ENCODE assay signal across 8 mouse cellular contexts in the genomic region with DNA sequence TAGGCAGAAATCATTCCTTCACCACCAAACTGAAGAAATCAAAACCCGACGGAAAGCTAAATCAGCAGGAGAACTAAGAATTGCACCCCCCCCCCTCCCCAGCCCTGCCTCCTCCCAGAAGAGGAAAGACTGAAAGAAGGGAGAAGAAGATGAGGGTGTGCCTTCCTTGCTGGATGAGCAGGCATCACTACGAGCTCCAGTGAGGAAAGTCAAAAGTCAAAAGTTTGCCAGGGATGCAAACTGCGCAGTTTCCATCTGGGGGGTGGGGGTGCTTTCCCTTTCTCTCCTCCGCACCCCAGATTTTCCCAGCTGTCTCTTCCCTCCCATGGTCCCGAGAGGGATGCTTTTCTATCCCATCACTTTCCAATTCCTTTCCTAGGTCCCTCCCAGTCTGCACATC. TPM values are rescaled to one million over a fixed set of nuclear protein-coding genes. Genes with fewer than 3 reads are reported as not detected.
A peak's percentile ranks its signal among the peaks of the same experiment; 100 is the strongest.
DNase-seq lines count a peak whose midpoint lies in the region; ATAC-seq and TF ChIP-seq lines count a peak whose summit lies in the region.

No protein-coding gene starts in this region.

- DNase-seq in frontal cortex, adult 2 months (ENCODE audit: extremely low spot score in 1 of 2, low spot score in 1 of 2): no peak
- DNase-seq in liver, embryonic 13.5 days: no peak
- DNase-seq in stomach, postnatal 0 days (ENCODE audit: low spot score): no peak
- DNase-seq in right cerebral cortex, postnatal 4 days: no peak
- no peak for DNase-seq in urinary bladder, adult 18-20 months (ENCODE audit: low spot score in 2 of 2)

- H3K27ac ChIP-seq in liver, embryonic 13.5 days: no peak overlapping the region
- no peak overlapping the region for H3K27ac ChIP-seq in stomach, postnatal 0 days (replicated peaks)

- no peak for TF ChIP-seq CTCF in stomach, postnatal 0 days (IDR thresholded peaks at IDR 0.05; ENCODE audit: low read depth)

- WGBS in liver, embryonic 13.5 days (ENCODE audit: insufficient replicate concordance): 17% methylated on average over 6 of the region's 6 CpGs
- 21% methylated on average over 6 of the region's 6 CpGs for WGBS in stomach, postnatal 0 days

- peak overlapping the region; percentile 61 for H3K4me2 ChIP-seq in liver, embryonic 13.5 days
- H3K4me2 ChIP-seq in stomach, postnatal 0 days (replicated peaks; ENCODE audit: low read depth): peak overlapping the region; percentile 84

- peak overlapping the region; percentile 89 for H3K4me3 ChIP-seq in megakaryocyte, embryonic 14.5 days (replicated peaks)
- peak overlapping the region; percentile 41 for H3K4me3 ChIP-seq in liver, embryonic 13.5 days (replicated peaks)
- peak overlapping the region; percentile 46 for H3K4me3 ChIP-seq in stomach, postnatal 0 days (ENCODE audit: low read depth, low read length)

- TF ChIP-seq EP300 in stomach, postnatal 0 days (optimal IDR thresholded peaks at IDR 0.05): no peak

- ATAC-seq in frontal cortex, adult (ENCODE audit: low TSS enrichment): peak; percentile 27; the same call in 1 of the 2 replicates
- ATAC-seq in megakaryocyte, adult 5-6 weeks (ENCODE audit: poor library complexity, severe bottlenecking): no peak
- ATAC-seq in liver, embryonic 13.5 days (ENCODE audit: low read depth): no peak
- ATAC-seq in stomach, postnatal 0 days (ENCODE audit: low FRiP score, low TSS enrichment): no peak

- H3K4me1 ChIP-seq in megakaryocyte, embryonic 14.5 days: peaks cover 13% of the 10 kb centered on the region
- peaks cover 6% of the 10 kb centered on the region for H3K4me1 ChIP-seq in liver, embryonic 13.5 days (replicated peaks)
- H3K4me1 ChIP-seq in stomach, postnatal 0 days (replicated peaks; ENCODE audit: control insufficient read depth, insufficient read depth): peaks cover 2% of the 10 kb centered on the region; the same call in 1 of the 2 replicates

- H3K9ac ChIP-seq in liver, embryonic 13.5 days: no peak overlapping the region
- no peak overlapping the region for H3K9ac ChIP-seq in stomach, postnatal 0 days (ENCODE audit: low read length)

- peaks cover 47% of the 10 kb centered on the region for H3K27me3 ChIP-seq in megakaryocyte, embryonic 14.5 days (replicated peaks)
- H3K27me3 ChIP-seq in liver, embryonic 13.5 days: peaks cover 41% of the 10 kb centered on the region
- no peaks in the 10 kb centered on the region for H3K27me3 ChIP-seq in stomach, postnatal 0 days (ENCODE audit: control insufficient read depth, insufficient read depth, low read length)

- H3K9me3 ChIP-seq in megakaryocyte, embryonic 14.5 days: peaks cover 4% of the 10 kb centered on the region; the same call in 1 of the 2 replicates
- no peaks in the 10 kb centered on the region for H3K9me3 ChIP-seq in liver, embryonic 13.5 days (replicated peaks)
- H3K9me3 ChIP-seq in stomach, postnatal 0 days (ENCODE audit: control insufficient read depth, low read length): no peaks in the 10 kb centered on the region

- H3K36me3 ChIP-seq in megakaryocyte, embryonic 14.5 days (replicated peaks; ENCODE audit: low read length): no peaks in the 10 kb centered on the region
- H3K36me3 ChIP-seq in liver, embryonic 13.5 days: no peaks in the 10 kb centered on the region
- H3K36me3 ChIP-seq in stomach, postnatal 0 days (ENCODE audit: control insufficient read depth, insufficient read depth, low read length): no peaks in the 10 kb centered on the region

RNA-seq across cellular contexts. Expression of gene Moxd1, which starts 0.4 kb away (rescaled TPM):
- polyA plus RNA-seq in frontal cortex, adult 2 months (2012; rRNA removed): 6.6 and 6.9 TPM in 2 replicates
- not detected in 2 replicates for polyA plus RNA-seq in megakaryocyte, embryonic 14.5 days (2012; ENCODE audit: insufficient read depth, low replicate concordance)
- not detected in 2 replicates for total RNA-seq in megakaryocyte, adult 5-6 weeks (2015)
- not detected in 2 replicates for total RNA-seq in megakaryocyte, adult 5-6 weeks (2017)
- polyA plus RNA-seq in liver, embryonic 13.5 days (2015; fragmentation: Nextera tagmentation; extraction: Ambion mirVana): 0.25 and 0.37 TPM in 2 replicates
- polyA plus RNA-seq in stomach, postnatal 0 days (2015; fragmentation: Nextera tagmentation; extraction: Ambion mirVana): 3.4 and 3.5 TPM in 2 replicates
